Mouse (Mus musculus): Measurements from ENCODE around the gene Sptbn4. TPM values are rescaled to one million over a fixed set of nuclear protein-coding genes. Genes with fewer than 3 reads are reported as not detected.

Sptbn4 gene
- polyA plus RNA-seq, 1 experiment: 171 TPM

GRCm38 (mm10) chr7:27371715-27372462 is 75.6 kb downstream of the Sptbn4 start:
- DNase-seq: no peak
- H3K4me3 ChIP-seq (replicated peaks; ENCODE audit: insufficient read depth, low read depth, low read length): no peak overlapping the region
- 0 out of 2 replicates have a peak, but pooled peaks cover 3% of the 10 kb centered on the region for H3K4me1 ChIP-seq (ENCODE audit: control insufficient read depth, insufficient read depth, low read length)
- TF ChIP-seq POLR2A (IDR thresholded peaks at IDR 0.05; ENCODE audit: borderline replicate concordance, insufficient read depth, low read length) (no peak), CTCF (IDR thresholded peaks at IDR 0.05; ENCODE audit: borderline replicate concordance, insufficient read depth, low read depth, low read length) (no peak)
- no peak overlapping the region for H3K27ac ChIP-seq (ENCODE audit: insufficient read depth, low read length)
- H3K27me3 ChIP-seq (ENCODE audit: control insufficient read depth, insufficient read depth, low read length): no peaks in the 10 kb centered on the region
- WGBS: 53% methylated on average over 44 of the region's 44 CpGs

- no peaks in the 10 kb centered on the region for H3K4me1 ChIP-seq (ENCODE audit: control insufficient read depth, insufficient read depth, low read length)
- H3K27ac ChIP-seq (ENCODE audit: insufficient read depth, low read length): no peak overlapping the region
- no peaks in the 10 kb centered on the region for H3K27me3 ChIP-seq (ENCODE audit: control insufficient read depth, insufficient read depth, low read length)
- no peak for DNase-seq
- 65% methylated on average over 19 of the region's 19 CpGs for WGBS
- no peak overlapping the region for H3K4me3 ChIP-seq (replicated peaks; ENCODE audit: insufficient read depth, low read depth, low read length)
- no peak for TF ChIP-seq POLR2A (IDR thresholded peaks at IDR 0.05; ENCODE audit: borderline replicate concordance, insufficient read depth, low read length)
- TF ChIP-seq CTCF (IDR thresholded peaks at IDR 0.05; ENCODE audit: borderline replicate concordance, insufficient read depth, low read depth, low read length): no peak
Measured at GRCm38 (mm10) chr7:27369111-27369510, 78.4 kb downstream of the Sptbn4 start.

GRCm38 (mm10) chr7:27367976-27368375 is 79.5 kb downstream of the Sptbn4 start:
- H3K4me1 ChIP-seq (ENCODE audit: control insufficient read depth, insufficient read depth, low read length): no peaks in the 10 kb centered on the region
- no peaks in the 10 kb centered on the region for H3K27me3 ChIP-seq (ENCODE audit: control insufficient read depth, insufficient read depth, low read length)
- no peak for TF ChIP-seq POLR2A (IDR thresholded peaks at IDR 0.05; ENCODE audit: borderline replicate concordance, insufficient read depth, low read length)
- TF ChIP-seq CTCF (IDR thresholded peaks at IDR 0.05; ENCODE audit: borderline replicate concordance, insufficient read depth, low read depth, low read length): no peak
- 47% methylated on average over 11 of the region's 11 CpGs for WGBS
- no peak overlapping the region for H3K4me3 ChIP-seq (replicated peaks; ENCODE audit: insufficient read depth, low read depth, low read length)
- H3K27ac ChIP-seq (ENCODE audit: insufficient read depth, low read length): no peak overlapping the region
- DNase-seq: no peak

DNA sequence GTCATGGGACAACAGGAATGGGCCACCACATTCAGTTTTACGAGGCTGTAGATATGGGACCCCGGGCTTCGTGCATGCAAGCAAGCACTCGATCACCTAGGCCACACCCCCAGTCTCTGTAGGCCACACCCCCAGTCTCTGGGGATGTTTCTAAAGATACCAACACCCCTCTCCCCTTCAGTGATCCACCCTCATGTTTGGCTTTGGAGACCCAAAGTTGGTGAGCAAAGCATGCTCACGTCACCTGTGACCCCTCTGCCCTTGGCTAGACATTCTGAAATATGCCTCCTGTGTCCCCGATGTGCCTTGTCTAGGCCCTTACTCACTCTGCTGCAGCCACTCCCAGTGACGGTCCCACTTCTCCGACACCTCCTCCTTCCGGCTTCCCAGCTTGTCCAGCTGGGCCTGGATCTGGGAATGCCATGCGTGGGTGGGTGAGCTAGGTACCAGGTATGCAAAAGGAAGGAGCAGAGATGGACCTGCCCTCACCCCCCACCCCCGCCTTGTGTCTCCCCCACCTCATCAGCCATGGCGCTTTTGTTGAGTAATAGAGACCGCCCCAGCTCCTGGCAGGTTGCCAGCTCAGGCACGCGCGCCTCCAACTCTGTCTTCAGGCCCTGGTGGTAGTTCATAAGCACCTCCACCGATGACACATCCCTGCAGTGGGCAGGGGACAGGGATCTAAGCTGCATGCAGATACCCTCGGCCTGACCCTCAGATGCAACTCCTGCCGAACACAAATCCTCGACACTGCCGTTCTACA is 81.2 kb downstream of the Sptbn4 start:
- no peak overlapping the region for H3K27ac ChIP-seq (ENCODE audit: insufficient read depth, low read length)
- H3K27me3 ChIP-seq (ENCODE audit: control insufficient read depth, insufficient read depth, low read length): no peaks in the 10 kb centered on the region
- no peak for DNase-seq
- 56% methylated on average over 21 of the region's 21 CpGs for WGBS
- no peak for TF ChIP-seq CTCF (IDR thresholded peaks at IDR 0.05; ENCODE audit: borderline replicate concordance, insufficient read depth, low read depth, low read length)
- TF ChIP-seq POLR2A (IDR thresholded peaks at IDR 0.05; ENCODE audit: borderline replicate concordance, insufficient read depth, low read length): no peak
- no peaks in the 10 kb centered on the region for H3K4me1 ChIP-seq (ENCODE audit: control insufficient read depth, insufficient read depth, low read length)
- no peak overlapping the region for H3K4me3 ChIP-seq (replicated peaks; ENCODE audit: insufficient read depth, low read depth, low read length)

DNA sequence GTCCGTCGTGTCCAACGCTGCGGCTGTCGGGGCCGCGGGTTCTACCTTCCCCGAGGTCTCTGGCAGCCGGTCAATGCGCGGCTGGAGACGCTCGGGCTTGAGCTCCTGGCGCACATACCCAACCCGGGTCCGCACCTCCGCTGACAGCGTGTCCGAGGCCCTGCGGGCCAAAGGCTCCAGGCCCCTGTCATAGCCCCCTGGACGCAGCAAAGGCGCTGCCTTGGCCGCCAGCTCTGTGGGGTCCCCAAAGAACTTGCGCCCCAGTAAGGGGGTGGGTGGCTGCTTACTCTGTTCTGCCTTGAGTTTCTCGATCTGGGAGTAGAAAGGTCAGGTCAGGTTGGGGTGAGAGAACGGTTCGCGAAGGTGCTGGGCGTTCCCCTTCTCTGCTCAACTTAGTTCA is 83.1 kb downstream of the Sptbn4 start:
- no peaks in the 10 kb centered on the region for H3K27me3 ChIP-seq (ENCODE audit: control insufficient read depth, insufficient read depth, low read length)
- H3K27ac ChIP-seq (ENCODE audit: insufficient read depth, low read length): no peak overlapping the region
- no peak for DNase-seq
- H3K4me1 ChIP-seq (ENCODE audit: control insufficient read depth, insufficient read depth, low read length): no peaks in the 10 kb centered on the region
- H3K4me3 ChIP-seq (replicated peaks; ENCODE audit: insufficient read depth, low read depth, low read length): no peak overlapping the region
- WGBS: 38% methylated on average over 29 of the region's 29 CpGs
- TF ChIP-seq POLR2A (IDR thresholded peaks at IDR 0.05; ENCODE audit: borderline replicate concordance, insufficient read depth, low read length): no peak
- TF ChIP-seq CTCF (IDR thresholded peaks at IDR 0.05; ENCODE audit: borderline replicate concordance, insufficient read depth, low read depth, low read length): no peak

- under 1% methylated on average over 52 of the region's 52 CpGs for WGBS
- no peak for TF ChIP-seq CTCF (IDR thresholded peaks at IDR 0.05; ENCODE audit: borderline replicate concordance, insufficient read depth, low read depth, low read length)
- no peak for TF ChIP-seq POLR2A (IDR thresholded peaks at IDR 0.05; ENCODE audit: borderline replicate concordance, insufficient read depth, low read length)
- DNase-seq: peak; percentile 96 to 99
- Histone ChIP-seq H3K27me3 (ENCODE audit: control insufficient read depth, insufficient read depth, low read length) (no peaks in the 10 kb centered on the region), H3K4me3 (replicated peaks; ENCODE audit: insufficient read depth, low read depth, low read length) (peak overlapping the region; percentile 52), H3K27ac (ENCODE audit: insufficient read depth, low read length) (0 out of 2 replicates have a peak overlapping the region, but pooled peaks have one; percentile 15), H3K4me1 (ENCODE audit: control insufficient read depth, insufficient read depth, low read length) (no peaks in the 10 kb centered on the region)
Measured at GRCm38 (mm10) chr7:27361283-27361946, 86.1 kb downstream of the Sptbn4 start.

DNA sequence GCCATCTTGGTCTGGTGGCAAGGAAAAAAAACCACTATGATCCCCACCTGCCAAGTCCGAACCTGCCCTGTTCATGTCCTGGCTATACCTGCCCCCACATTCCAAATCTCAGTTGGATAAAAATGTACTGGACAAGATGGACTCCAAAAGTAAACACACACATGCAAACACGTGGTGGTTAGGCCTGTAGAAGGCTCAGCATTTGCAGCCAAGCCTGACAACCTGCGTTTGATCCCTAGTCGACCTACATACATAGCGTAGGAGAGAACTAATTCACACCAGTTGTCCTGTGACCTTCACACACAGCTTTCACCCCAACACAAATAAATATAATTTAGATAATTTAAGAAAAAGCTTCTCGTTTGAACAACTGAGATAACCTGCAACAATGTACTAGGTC is 86.7 kb downstream of the Sptbn4 start:
- no peak for DNase-seq
- WGBS: 60% methylated on average over 6 of the region's 6 CpGs
- no peak overlapping the region for H3K27ac ChIP-seq (ENCODE audit: insufficient read depth, low read length)
- no peaks in the 10 kb centered on the region for H3K27me3 ChIP-seq (ENCODE audit: control insufficient read depth, insufficient read depth, low read length)
- H3K4me1 ChIP-seq (ENCODE audit: control insufficient read depth, insufficient read depth, low read length): no peaks in the 10 kb centered on the region
- no peak for TF ChIP-seq CTCF (IDR thresholded peaks at IDR 0.05; ENCODE audit: borderline replicate concordance, insufficient read depth, low read depth, low read length)
- TF ChIP-seq POLR2A (IDR thresholded peaks at IDR 0.05; ENCODE audit: borderline replicate concordance, insufficient read depth, low read length): no peak
- no peak overlapping the region for H3K4me3 ChIP-seq (replicated peaks; ENCODE audit: insufficient read depth, low read depth, low read length)
